Mouse (Mus musculus) lung, adult 2 months (tissue): ENCODE measurements at regions not wholly inside any gene's neighbourhood (a gene's known extent, or its start where the extent isn't known, plus 50 kb on each side); places are given as distances from the start of the nearest gene placed in this dataset.

Experiments
- DNase-seq: peaks from one replicate; pipeline ENCODE4 v3.0.0; 2022
- H3K4me1 ChIP-seq: fragments of 200-500 bp; 2 replicates; pipeline ENCODE4 v1.6.1; 2011; ENCODE audit warnings: low read length; ENCODE audit not compliant: control insufficient read depth, insufficient read depth
- H3K4me3 ChIP-seq: fragments of 200-500 bp; replicated peaks from 2 replicates; pipeline ENCODE3; 2011; ENCODE audit warnings: low read depth, mild to moderate bottlenecking, control low read depth, low read length; ENCODE audit errors: extremely low read depth
- CTCF ChIP-seq: fragments of 200-500 bp; IDR thresholded peaks from 2 replicates; pipeline ENCODE4 v1.5.1; 2011; ENCODE audit warnings: mild to moderate bottlenecking, low read length, control low read depth; ENCODE audit not compliant: insufficient read depth
- POLR2A ChIP-seq: fragments of 200-500 bp; IDR thresholded peaks from 2 replicates; pipeline ENCODE4 v1.6.1; 2011; ENCODE audit warnings: low read depth, mild to moderate bottlenecking, control low read depth, low read length, borderline replicate concordance; ENCODE audit errors: extremely low read depth
- WGBS: fragments of 180-500 bp; shearing (Covaris S2); methylation state at CpG from one replicate; pipeline ENCODE4 v1.1.7; 2018; 5-methylcytosine and 5-hydroxymethylcytosine counted together

- TF ChIP-seq CTCF (no peak), POLR2A (no peak)
- 42% methylated on average over 9 of the region's 9 CpGs for WGBS
- Histone ChIP-seq H3K4me3 (no peak overlapping the region), H3K4me1 (peaks cover 3% of the 10 kb centered on the region; the same call in 1 of the 2 replicates)
- no peak for DNase-seq
Observed at GRCm38 (mm10) chr6:51771001-51771400, 241.3 kb downstream of the Skap2 start.

- peaks cover 3% of the 10 kb centered on the region; the same call in 1 of the 2 replicates for H3K4me1 ChIP-seq
- WGBS = 56% methylated on average over 11 of the region's 11 CpGs
- H3K4me3 ChIP-seq = no peak overlapping the region
- DNase-seq = no peak
- TF ChIP-seq POLR2A (no peak), CTCF (no peak)
Observed at GRCm38 (mm10) chr6:51771424-51771823, 240.9 kb downstream of the Skap2 start.

- DNase-seq = no peak
- Histone ChIP-seq H3K4me3 (no peak overlapping the region), H3K4me1 (peaks cover 3% of the 10 kb centered on the region; the same call in 1 of the 2 replicates)
- TF ChIP-seq POLR2A (no peak), CTCF (0 out of 2 replicates have a peak, but pooled peaks have one; percentile 2)
- 86% methylated on average over 3 of the region's 3 CpGs for WGBS
Observed at GRCm38 (mm10) chr6:51774771-51775170, 237.6 kb downstream of the Skap2 start.

DNA sequence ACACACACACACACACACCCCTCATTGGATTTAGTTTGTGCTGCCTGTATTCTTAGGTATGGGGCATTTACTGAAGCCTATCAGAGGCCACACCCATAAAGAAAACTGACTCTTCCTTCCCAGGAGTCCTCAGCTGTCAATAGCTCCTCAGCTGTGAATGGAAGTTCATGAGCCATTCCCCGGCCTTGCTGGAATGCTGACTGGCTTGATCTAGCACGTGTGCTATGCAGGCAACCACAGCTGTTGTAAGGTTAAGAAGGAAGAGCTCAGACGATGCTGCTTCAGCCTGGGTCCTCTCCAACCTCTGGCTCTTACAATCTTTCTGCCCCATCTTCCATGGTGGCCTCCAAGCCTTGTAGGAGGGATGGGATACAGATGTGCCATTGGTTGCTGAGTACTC, 226.7 kb downstream of the Skap2 start:
- no peaks in the 10 kb centered on the region for H3K4me1 ChIP-seq
- no peak overlapping the region for H3K4me3 ChIP-seq
- no peak for DNase-seq
- no peak for TF ChIP-seq POLR2A
- no peak for TF ChIP-seq CTCF
- 43% methylated on average over 3 of the region's 3 CpGs for WGBS

DNA sequence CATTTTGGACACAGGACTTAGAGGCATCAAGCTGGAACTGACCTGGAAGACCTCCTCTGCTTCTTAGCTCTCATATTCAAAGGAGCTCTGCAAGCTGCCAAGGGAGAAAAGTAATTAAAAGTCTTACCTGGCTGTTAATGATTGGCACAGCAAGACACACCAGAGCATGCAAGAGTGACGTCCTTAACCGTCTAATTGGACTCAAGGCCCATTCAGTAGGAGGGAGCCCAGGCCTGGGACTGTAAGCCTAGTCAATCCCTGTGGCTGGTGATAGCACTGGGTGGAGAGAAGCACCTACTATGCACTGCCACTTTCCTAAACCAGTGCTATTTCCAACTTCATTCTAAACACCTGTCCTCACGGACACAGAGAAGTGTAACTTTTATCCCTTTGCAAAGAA, 225.5 kb downstream of the Skap2 start:
- no peak for TF ChIP-seq POLR2A
- no peak for TF ChIP-seq CTCF
- 80% methylated on average over 3 of the region's 3 CpGs for WGBS
- Histone ChIP-seq H3K4me1 (no peaks in the 10 kb centered on the region), H3K4me3 (no peak overlapping the region)
- no peak for DNase-seq

DNA sequence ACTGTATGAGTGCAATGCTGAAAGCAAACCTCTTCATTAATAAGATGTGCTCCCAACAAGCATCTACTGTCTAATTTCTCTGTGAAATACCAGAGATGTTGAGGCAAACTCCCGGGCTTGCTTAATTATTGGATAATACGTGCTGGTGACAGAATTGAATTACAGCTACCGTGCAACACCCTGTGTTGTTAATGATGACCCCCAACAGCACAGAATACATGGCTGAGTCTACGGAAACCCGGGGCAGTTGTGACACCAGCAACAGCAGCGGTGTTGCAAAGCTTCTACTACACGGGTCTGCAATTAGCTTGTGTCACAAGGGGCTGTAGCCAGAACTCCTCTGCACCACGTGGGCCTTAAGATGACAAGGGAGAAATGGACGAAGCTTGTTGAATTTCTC, 224.2 kb downstream of the Skap2 start:
- no peak for DNase-seq
- 85% methylated on average over 9 of the region's 9 CpGs for WGBS
- Histone ChIP-seq H3K4me3 (no peak overlapping the region), H3K4me1 (no peaks in the 10 kb centered on the region)
- TF ChIP-seq POLR2A (no peak), CTCF (no peak)

DNA sequence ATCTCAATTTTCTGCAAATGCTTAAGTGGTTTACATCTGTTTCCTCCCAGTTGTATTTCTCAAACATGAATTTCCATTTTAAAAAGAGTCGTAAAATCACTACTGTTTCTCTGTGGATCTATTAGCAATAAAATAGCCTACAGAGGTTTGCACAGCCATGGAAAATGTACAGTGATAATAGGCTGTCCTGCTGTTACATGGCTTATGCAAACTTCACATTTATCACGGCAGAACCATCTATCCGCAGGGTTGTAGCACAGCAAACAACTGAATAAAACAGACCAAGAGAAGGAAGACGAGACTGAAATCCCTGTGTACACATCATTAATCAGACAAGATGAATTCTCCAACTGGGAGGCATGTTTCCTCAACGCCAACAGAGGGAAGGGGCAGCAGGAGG, 222.1 kb downstream of the Skap2 start:
- no peak overlapping the region for H3K4me3 ChIP-seq
- 58% methylated on average over 5 of the region's 5 CpGs for WGBS
- no peaks in the 10 kb centered on the region for H3K4me1 ChIP-seq
- TF ChIP-seq POLR2A (no peak), CTCF (no peak)
- DNase-seq = no peak

DNA sequence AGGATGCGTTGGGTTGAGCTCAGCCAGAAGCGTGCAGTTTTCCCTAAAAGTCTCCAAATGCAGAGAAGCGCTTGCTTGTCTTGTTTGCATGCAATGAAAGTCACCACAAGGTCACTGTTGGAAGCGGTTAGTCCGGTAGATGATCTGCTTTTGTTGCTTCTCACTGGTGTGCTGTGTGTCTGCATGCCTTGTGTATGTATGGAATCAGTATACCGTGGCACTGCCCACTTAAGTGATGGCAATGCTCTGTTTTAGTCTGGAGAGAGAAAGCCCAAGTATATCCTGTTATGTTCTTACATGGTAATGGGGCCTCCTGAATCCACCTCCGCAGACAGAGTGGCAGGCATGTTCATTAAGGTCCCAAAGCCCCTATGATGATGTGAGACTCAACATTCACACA, 221.7 kb downstream of the Skap2 start:
- TF ChIP-seq POLR2A = no peak
- no peak for TF ChIP-seq CTCF
- H3K4me1 ChIP-seq = no peaks in the 10 kb centered on the region
- 85% methylated on average over 7 of the region's 7 CpGs for WGBS
- no peak for DNase-seq
- no peak overlapping the region for H3K4me3 ChIP-seq

DNA sequence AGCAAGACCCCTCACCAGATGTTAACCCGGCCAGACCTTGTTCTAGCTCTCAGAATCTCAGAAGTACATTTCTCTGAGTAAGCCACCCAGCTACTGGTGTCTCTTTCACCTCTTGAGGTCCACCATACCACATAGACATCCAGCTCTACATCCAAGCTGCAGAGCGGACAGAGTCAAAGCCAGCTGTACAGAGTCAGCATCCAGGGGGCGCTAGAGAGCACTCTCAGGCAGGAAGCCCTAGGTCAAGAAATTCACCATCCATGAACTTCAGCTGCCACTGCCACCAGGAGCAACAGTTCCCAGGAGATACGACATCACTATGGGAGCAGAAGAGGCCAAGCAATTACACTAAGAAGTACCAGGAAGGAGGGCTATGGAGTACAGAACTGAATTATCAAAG, 217.0 kb downstream of the Skap2 start:
- TF ChIP-seq POLR2A (no peak), CTCF (peak; percentile 84)
- DNase-seq = peak; percentile 50
- no peak overlapping the region for H3K4me3 ChIP-seq
- WGBS = 52% methylated on average over 4 of the region's 4 CpGs
- no peaks in the 10 kb centered on the region for H3K4me1 ChIP-seq

DNA sequence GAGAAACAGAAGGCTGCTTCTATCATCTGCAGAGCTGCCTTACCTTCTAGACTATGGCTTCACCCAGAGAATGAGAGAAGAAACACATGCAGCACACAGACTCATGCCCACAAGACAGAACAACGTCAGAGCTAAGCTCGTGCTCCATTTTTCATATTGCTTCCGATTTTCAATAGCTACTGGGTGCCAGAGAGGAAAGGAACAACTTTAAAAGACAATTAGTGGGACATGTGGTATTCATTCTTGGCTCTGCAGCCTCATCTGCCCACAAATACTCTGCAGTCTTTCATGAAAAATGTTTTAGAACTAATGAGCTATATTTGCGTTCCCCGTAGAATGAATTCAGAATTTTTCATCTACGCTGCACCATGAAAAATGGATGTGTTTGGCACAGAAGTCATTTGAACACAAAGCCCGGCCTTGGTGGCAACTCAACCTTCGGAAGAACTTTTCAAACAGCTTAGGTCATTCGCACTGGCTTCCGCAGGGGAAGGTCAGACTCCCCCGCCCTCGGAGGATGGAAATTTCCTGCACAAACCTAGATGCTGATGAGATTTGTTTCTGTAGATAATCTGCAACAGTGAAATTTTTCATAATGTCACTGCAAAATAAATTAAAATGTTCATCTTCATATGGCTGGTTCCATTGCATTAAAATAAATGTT, 213.6 kb downstream of the Skap2 start:
- DNase-seq = no peak
- WGBS = 59% methylated on average over 12 of the region's 12 CpGs

GRCm38 (mm10) chr6:51805656-51806055, 206.7 kb downstream of the Skap2 start:
- H3K4me3 ChIP-seq = no peak overlapping the region
- H3K4me1 ChIP-seq = no peaks in the 10 kb centered on the region
- WGBS = 80% methylated on average over 7 of the region's 7 CpGs
- TF ChIP-seq CTCF = no peak
- TF ChIP-seq POLR2A = no peak
- DNase-seq = no peak

More for the DNA sequence above, 213.6 kb downstream of the Skap2 start:
- TF ChIP-seq POLR2A (no peak), CTCF (no peak)
- Histone ChIP-seq H3K4me3 (no peak overlapping the region), H3K4me1 (no peaks in the 10 kb centered on the region)
